Mouse (Mus musculus) midbrain, embryonic 10.5 days (tissue): ENCODE data around the gene Mrgpre. TPM values are rescaled to one million over a fixed set of nuclear protein-coding genes. Genes with fewer than 3 reads are reported as not detected.

Experiments used
- DNase-seq: peaks from one replicate; pipeline ENCODE4 v3.0.0-alpha.2; 2017; ENCODE audit warnings: low spot score
- H3K27ac ChIP-seq: fragments of 300-500 bp; sonication (generic); replicated peaks from 2 replicates; pipeline ENCODE4 v1.5.1; 2016; ENCODE audit warnings: mild to moderate bottlenecking
- H3K27me3 ChIP-seq: fragments of 300-500 bp; sonication (generic); 2 replicates; pipeline ENCODE4 v1.6.1; 2016; ENCODE audit warnings: low read depth, mild to moderate bottlenecking; ENCODE audit not compliant: poor library complexity, severe bottlenecking
- H3K36me3 ChIP-seq: fragments of 300-500 bp; sonication (generic); 2 replicates; pipeline ENCODE4 v1.6.1; 2016; ENCODE audit warnings: mild to moderate bottlenecking, moderate library complexity
- H3K4me1 ChIP-seq: fragments of 300-500 bp; sonication (generic); 2 replicates; pipeline ENCODE4 v1.6.1; 2016
- H3K4me3 ChIP-seq: fragments of 300-500 bp; sonication (generic); 2 replicates; pipeline ENCODE4 v1.5.1; 2016; ENCODE audit warnings: mild to moderate bottlenecking, moderate library complexity
- H3K9me3 ChIP-seq: fragments of 300-500 bp; sonication (generic); replicated peaks from 2 replicates; pipeline ENCODE4 v1.6.1; 2016; ENCODE audit warnings: mild to moderate bottlenecking
- WGBS: fragments of 180-500 bp; shearing (Covaris S2); methylation state at CpG from one replicate; pipeline ENCODE4 v1.1.7; 2016; 5-methylcytosine and 5-hydroxymethylcytosine counted together
- polyA plus RNA-seq: library from polyadenylated mRNA; unstranded; fragments of >200 nt; fragmentation: Nextera tagmentation; extraction: Ambion mirVana; gene quantifications from 2 replicates; pipeline ENCODE4 v1.2.1, GENCODE M21; 2016

Gene Mrgpre
- polyA plus RNA-seq = 1.8 and 3.3 TPM in 2 replicates

DNA sequence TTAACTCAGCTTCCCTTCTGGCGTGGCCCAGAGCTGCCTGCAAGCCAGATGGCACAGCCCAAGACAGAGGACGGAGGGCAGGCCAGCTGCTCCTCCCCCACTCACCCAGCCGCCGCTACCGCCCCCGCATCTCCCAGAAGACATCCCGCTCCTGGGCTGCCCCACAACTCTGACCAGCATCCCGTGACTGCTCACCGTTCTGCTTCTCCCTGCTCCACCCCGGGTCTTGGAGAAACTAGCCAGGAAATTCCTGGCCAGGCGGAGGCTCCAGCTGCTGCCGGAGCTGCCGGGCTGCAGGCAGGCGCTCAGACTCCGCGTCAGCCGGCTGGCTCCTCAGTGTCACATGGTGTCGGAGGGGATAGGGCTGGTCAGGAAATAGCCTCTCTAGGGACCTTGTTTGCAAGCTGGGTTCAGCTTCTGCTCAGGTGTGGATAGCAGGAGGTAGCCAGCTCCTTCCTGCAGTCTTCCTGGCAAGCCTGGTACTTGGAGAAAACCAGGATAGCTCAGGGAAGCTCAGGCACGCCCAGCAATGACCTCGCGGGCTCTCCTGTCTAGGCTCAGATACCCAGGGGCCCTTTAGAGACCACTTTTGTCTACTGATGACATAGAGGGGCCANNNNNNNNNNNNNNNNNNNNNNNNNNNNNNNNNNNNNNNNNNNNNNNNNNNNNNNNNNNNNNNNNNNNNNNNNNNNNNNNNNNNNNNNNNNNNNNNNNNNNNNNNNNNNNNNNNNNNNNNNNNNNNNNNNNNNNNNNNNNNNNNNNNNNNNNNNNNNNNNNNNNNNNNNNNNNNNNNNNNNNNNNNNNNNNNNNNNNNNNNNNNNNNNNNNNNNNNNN lies at the start of gene Mrgpre:
Mrgpre (minus strand) TSS at position 505 of the 834 bp plus-strand sequence.
- peaks cover 40% of the 10 kb centered on the region for H3K27me3 ChIP-seq
- H3K4me1 ChIP-seq = peaks cover 24% of the 10 kb centered on the region
- peak within 1 kb of the TSS; percentile 63 for H3K4me3 ChIP-seq
- H3K9me3 ChIP-seq = no peaks in the 10 kb centered on the region
- 4% methylated on average over 21 of the region's 21 CpGs for WGBS
- H3K36me3 ChIP-seq = no peaks in the 10 kb centered on the region
- H3K27ac ChIP-seq = peak within 1 kb of the TSS; percentile 85
- DNase-seq = peak; percentile 75

DNA sequence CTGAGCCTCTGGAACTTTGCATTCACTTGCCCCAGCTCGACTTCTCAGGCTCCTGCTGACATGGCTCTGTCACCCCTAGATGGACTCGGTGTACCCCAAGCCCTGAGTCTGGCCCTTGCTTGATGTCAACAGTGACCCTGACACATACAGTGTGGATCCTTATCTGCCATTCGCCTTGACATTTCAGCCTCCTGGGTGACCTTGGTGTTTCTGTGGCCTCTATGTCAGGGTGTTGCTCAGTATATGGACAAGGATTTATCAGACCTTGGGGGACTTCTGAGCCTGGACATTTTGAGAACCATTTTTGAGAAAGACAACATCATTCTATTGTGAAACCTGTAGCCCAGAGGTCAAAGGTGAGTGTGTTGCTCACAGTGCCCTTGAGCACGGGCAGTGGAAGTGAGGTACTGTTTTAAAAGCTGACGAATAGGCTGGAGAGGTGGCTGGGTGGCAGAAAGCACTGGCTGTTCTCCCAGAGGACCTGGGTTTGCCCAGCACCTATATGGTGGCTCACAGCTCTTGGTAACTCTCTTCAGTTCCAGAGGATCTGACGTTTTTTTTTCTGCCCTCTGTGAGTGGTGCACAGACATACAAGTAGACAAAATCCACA lies 49.4 kb upstream of the Mrgpre start:
- H3K27ac ChIP-seq = no peak overlapping the region
- no peak for DNase-seq
- H3K9me3 ChIP-seq = no peaks in the 10 kb centered on the region
- peaks cover 55% of the 10 kb centered on the region for H3K36me3 ChIP-seq
- 81% methylated on average over 6 of the region's 6 CpGs for WGBS
- no peak overlapping the region for H3K4me3 ChIP-seq
- H3K27me3 ChIP-seq = no peaks in the 10 kb centered on the region
- H3K4me1 ChIP-seq = peaks cover 54% of the 10 kb centered on the region

DNA sequence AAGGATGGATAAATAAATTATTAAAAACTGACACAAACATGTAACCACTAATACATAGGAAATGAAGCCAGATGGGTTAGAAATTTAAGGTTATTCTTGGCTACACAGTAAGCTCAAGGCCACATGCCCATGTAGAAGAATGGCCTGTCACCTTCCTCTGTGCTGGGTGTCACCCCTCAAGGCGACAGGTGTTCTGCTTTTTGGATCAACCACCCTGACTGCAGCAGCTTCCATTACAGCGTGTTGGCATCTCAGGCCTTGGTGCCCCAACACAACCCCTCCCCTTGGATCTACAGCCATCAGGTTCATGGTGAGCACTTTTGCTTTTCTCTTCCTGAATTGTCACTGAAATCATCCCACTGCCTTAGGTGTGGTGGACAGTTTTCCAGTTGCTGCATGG lies 48.3 kb upstream of the Mrgpre start:
- WGBS = 94% methylated on average over 2 of the region's 2 CpGs
- peak overlapping the region; percentile 16; the same call in 1 of the 2 replicates for H3K4me3 ChIP-seq
- no peak for DNase-seq
- H3K4me1 ChIP-seq = peaks cover 54% of the 10 kb centered on the region
- H3K27me3 ChIP-seq = no peaks in the 10 kb centered on the region
- H3K27ac ChIP-seq = no peak overlapping the region
- H3K36me3 ChIP-seq = peaks cover 44% of the 10 kb centered on the region
- no peaks in the 10 kb centered on the region for H3K9me3 ChIP-seq

DNA sequence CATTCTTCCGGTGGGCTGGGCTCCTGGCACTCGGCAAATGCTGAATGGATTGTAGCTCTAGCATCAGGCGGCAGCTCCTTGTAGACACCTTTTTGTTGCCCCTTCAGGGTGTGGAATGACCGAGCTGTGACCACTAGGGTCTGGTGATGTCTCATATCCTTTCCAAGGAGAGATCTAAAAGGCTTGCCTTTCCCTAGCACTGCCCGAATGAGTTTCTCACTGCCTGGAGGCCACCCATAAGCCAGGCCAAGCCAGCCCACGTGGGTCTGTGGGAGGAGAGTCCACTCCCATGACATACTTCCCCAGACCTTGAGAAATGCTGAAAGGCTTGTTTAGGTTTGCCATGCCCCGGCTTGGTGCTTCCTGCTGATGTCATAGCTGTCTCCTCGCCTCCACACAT lies 47.9 kb upstream of the Mrgpre start:
- WGBS = 92% methylated on average over 8 of the region's 8 CpGs
- Histone ChIP-seq H3K9me3 (no peaks in the 10 kb centered on the region), H3K4me3 (peak overlapping the region; percentile 27; the same call in 1 of the 2 replicates), H3K36me3 (peaks cover 40% of the 10 kb centered on the region), H3K27me3 (no peaks in the 10 kb centered on the region), H3K4me1 (peaks cover 54% of the 10 kb centered on the region), H3K27ac (no peak overlapping the region)
- no peak for DNase-seq

DNA sequence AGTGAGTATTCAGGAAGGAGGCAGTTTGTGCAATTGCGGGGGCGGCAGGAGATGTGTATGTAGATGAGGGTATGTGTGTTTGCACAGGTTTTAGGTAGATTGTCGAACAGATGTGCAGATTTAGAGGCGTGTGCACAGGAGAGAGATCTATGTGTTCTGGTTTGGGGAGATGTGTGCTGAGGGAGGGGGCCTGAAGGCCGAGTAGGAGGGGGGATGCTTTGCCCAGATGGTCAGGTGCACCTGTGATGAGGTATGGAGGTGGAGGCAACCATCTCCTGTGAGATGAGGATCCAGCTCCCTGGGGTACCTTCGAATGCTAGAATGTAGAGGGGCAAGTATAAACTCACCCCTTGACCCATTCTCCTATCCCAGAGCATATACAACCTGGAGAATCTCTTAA lies 46.1 kb upstream of the Mrgpre start:
- Histone ChIP-seq H3K27ac (peak overlapping the region; percentile 94), H3K4me3 (peak overlapping the region; percentile 73), H3K9me3 (no peaks in the 10 kb centered on the region), H3K27me3 (no peaks in the 10 kb centered on the region), H3K36me3 (peaks cover 27% of the 10 kb centered on the region), H3K4me1 (peaks cover 50% of the 10 kb centered on the region)
- 15% methylated on average over 6 of the region's 6 CpGs for WGBS
- DNase-seq = no peak

DNA sequence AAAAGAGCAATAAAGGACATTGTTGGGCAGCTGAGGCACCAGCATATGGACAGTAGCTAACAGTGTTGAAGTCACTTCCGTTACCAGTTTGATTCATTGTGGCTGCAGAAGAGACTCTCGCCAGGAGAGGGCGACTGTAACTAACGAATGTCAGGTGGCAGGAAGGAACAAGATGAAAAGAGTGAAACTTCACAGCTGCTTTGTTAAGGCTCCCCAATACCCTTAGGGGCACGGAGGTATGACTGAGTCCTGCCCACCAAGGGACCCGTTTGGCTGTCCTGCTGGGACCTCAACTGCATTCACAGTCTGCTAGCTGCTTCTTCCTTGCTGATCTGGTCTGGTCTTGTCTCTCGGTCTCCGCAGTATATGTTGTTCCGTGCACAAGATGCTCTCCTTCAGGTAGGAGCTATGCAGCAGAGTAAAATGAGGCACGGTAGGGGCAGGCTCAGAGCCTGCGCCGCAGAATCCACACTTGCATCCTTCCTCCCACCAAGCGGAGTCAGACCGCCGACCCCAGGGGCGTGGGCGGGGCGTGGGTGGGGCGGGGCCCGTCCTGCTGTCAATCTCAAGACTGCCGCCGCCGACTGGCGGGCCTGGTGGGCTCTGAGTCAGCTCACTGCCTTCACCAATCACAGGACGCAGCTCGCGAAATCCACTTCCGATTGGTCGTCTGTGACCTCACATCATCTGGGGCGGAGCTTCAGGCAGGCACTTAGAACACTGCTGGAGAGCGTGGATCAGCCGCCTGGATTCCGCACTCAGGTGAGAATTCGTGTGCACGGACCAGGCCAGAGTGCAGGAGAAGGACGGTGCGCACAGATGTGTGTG lies 45.4 kb upstream of the Mrgpre start:
- no peaks in the 10 kb centered on the region for H3K9me3 ChIP-seq
- WGBS = under 1% methylated on average over 37 of the region's 37 CpGs
- DNase-seq = peak; percentile 98
- H3K4me3 ChIP-seq = peak overlapping the region; percentile 73
- peak overlapping the region; percentile 94 for H3K27ac ChIP-seq
- H3K27me3 ChIP-seq = no peaks in the 10 kb centered on the region
- H3K36me3 ChIP-seq = peaks cover 27% of the 10 kb centered on the region
- peaks cover 44% of the 10 kb centered on the region for H3K4me1 ChIP-seq

DNA sequence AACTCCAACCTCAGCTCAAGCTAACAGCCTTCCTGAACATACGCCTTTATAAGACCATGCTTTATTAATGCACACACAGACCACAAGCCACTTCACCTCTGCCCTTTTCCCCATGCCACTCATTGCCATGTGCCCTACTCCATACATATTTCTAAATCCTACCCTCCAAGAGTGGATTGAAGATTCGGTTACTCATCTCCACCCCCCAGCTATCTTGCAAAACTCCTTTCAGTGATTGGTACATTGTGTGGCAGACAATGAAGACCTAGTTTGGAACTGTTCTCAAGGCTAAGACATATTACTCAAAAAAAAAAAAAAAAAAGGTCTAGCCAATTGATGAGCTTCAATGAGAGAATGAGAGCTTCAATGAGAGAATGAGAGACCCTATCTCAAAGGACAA lies 42.7 kb upstream of the Mrgpre start:
- no peaks in the 10 kb centered on the region for H3K9me3 ChIP-seq
- peaks cover 38% of the 10 kb centered on the region for H3K4me1 ChIP-seq
- no peak for DNase-seq
- no peaks in the 10 kb centered on the region for H3K27me3 ChIP-seq
- H3K4me3 ChIP-seq = no peak overlapping the region
- H3K27ac ChIP-seq = no peak overlapping the region
- peaks cover 6% of the 10 kb centered on the region for H3K36me3 ChIP-seq
- 92% methylated on average over 2 of the region's 2 CpGs for WGBS

DNA sequence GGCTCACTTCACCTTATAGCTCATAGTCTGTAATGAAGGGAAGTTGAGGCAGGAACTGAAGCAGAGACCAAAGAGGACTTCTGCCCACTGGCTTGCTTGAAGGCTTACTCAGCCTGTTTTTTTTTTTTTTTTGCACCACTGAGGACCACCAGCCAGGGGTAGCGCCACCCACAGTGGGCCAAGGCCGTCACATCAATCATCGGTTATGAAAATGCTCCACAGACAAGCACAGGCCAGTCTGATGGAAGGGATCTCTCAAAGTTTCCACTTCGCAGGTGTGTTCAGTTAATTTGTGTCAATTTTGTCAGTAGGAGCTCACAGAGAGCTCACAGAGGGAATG lies 38.9 kb upstream of the Mrgpre start:
- peaks cover 24% of the 10 kb centered on the region for H3K4me1 ChIP-seq
- peak overlapping the region; percentile 73 for H3K4me3 ChIP-seq
- peak overlapping the region; percentile 92 for H3K27ac ChIP-seq
- no peaks in the 10 kb centered on the region for H3K9me3 ChIP-seq
- 83% methylated on average over 4 of the region's 4 CpGs for WGBS
- no peaks in the 10 kb centered on the region for H3K27me3 ChIP-seq
- H3K36me3 ChIP-seq = peaks cover 12% of the 10 kb centered on the region
- DNase-seq = no peak

DNA sequence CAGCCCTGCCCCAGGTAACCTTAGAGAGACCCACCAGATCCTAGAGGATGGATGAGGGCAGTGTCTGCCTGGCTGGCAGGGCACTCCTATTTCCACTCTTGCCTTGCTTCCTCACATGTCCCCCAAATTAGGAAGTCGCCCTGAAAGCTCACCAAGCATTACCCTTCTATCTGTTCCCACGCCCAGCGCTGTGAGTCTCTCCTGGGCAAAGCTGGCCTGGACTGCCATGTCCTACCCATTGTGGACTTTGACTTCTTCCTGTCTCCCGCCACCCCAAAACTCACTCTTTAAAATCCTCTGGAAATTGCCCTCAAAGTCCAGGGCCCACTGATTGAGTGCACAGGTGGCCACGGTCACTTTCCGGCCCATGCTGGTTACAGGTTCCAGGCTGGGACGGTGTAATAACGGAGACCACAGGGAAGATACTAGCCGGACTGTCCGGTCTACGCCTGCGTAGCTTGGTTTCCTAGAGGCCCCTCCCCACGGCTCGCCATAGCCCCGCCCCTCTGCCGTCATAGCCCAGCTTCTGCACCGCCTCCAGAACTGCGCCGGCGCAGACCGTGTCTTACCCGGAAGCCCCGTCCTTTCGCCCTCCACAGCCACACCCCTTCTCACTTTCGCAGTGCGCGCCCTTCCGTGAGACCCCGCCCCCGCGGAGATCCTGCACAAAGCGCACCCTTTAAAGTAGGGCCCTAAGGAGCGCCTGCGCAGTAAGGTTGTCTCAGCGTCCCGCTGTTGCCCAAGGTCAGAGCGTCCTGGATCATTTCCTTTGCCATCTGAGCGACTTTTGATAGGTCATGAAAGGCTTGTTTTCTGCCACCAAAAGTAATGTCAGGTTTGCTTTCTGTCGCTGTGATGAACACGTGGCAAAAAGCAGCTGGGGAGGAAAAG lies 38.3 kb upstream of the Mrgpre start, which contains the start of the genes Nadsyn1 and Dhcr7:
Nadsyn1 (minus strand) TSS at position 475 of the 891 bp plus-strand sequence.
Dhcr7 (plus strand) TSS at position 771 of the 891 bp plus-strand sequence.
- Histone ChIP-seq H3K27me3 (no peaks in the 10 kb centered on the region), H3K36me3 (peaks cover 18% of the 10 kb centered on the region), H3K27ac (peak within 1 kb of the TSS; percentile 92), H3K4me1 (peaks cover 24% of the 10 kb centered on the region), H3K4me3 (peak within 1 kb of the TSS; percentile 73), H3K9me3 (no peaks in the 10 kb centered on the region)
- WGBS = under 1% methylated on average over 40 of the region's 40 CpGs
- peak; percentile 100 for DNase-seq

DNA sequence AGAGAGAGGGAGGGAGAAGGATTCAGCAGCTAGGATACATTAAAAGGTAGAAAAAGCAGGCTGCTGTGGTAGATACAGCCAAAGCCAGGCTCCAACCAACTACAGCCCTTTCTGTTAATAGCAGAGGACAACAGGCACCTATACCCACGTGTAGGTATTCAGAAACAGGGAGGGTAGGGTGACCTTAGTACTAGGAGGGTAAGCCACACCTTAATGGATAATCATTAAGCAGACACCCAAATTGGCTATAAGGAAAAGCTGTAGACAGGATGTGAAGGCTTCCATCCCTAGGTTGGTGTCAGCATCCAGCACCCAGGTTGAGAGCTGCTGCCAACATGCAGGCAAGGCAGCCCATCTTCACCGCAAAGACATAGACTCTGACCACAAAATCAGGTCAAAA lies 36.9 kb upstream of the Mrgpre start:
- H3K9me3 ChIP-seq = no peaks in the 10 kb centered on the region
- WGBS = 84% methylated on average over 2 of the region's 2 CpGs
- H3K4me3 ChIP-seq = peak overlapping the region; percentile 73; the same call in 1 of the 2 replicates
- no peak for DNase-seq
- H3K36me3 ChIP-seq = peaks cover 32% of the 10 kb centered on the region
- peaks cover 24% of the 10 kb centered on the region for H3K4me1 ChIP-seq
- no peak overlapping the region for H3K27ac ChIP-seq
- H3K27me3 ChIP-seq = no peaks in the 10 kb centered on the region

DNA sequence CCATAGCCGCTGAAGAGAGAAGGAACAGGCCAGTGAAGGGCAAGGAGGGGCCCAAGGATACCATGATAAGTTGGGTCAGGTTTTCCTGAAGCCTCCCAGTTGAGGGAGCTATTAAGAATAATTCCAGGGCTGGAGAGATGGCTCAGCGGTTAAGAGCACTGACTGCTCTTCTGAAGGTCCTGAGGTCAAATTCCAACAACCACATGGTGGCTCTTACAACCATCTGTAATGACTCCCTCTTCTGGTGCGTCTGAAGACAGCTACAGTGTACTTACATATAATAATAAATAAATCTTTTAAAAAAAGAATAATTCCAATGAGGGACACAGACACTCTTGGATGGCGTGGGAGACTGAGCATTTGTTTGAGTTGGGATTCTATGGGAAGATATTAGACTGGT lies 34.9 kb upstream of the Mrgpre start:
- H3K4me3 ChIP-seq = no peak overlapping the region
- H3K4me1 ChIP-seq = peaks cover 24% of the 10 kb centered on the region
- no peak overlapping the region for H3K27ac ChIP-seq
- WGBS = 82% methylated on average over 4 of the region's 4 CpGs
- DNase-seq = no peak
- H3K9me3 ChIP-seq = no peaks in the 10 kb centered on the region
- peaks cover 52% of the 10 kb centered on the region for H3K36me3 ChIP-seq
- H3K27me3 ChIP-seq = no peaks in the 10 kb centered on the region

DNA sequence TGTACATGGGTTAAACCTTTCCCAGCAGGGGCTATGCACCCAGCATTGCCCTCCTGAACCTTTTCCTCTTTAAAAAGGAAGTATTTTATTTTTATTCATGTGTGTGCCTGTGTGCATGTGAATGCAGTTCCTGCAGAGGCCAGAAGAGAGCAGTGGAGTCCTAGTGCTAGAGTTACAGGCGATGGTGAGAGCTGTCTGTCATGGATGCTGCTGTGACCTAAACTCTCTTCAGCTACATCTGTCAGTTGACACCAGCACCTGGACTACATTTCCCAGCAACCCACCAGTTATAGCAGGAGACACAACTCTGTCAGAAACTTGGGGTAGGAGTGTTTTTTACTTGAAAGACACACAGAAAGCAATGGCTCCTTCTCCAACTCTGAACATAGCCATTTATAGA lies 24.6 kb upstream of the Mrgpre start:
- WGBS = 57% methylated on average over 1 of the region's 1 CpGs
- Histone ChIP-seq H3K9me3 (no peaks in the 10 kb centered on the region), H3K4me3 (no peak overlapping the region), H3K27ac (no peak overlapping the region), H3K36me3 (peaks cover 93% of the 10 kb centered on the region), H3K4me1 (no peaks in the 10 kb centered on the region), H3K27me3 (no peaks in the 10 kb centered on the region)
- DNase-seq = no peak
